Mouse (Mus musculus) left cerebral cortex, adult 11 months (tissue): ENCODE measurements around the gene Irf3.

ENCODE experiments used
- DNase-seq: peaks from one replicate; pipeline ENCODE4 v3.0.0; 2022; ENCODE audit warnings: low spot score

Gene Irf3

GRCm38 (mm10) chr7:44974383-44975116, 22.9 kb upstream of the Irf3 start, which contains the start of gene Cpt1c:
Cpt1c (minus strand) TSS chr7:44974851.
- DNase-seq = peak; percentile 86

DNA sequence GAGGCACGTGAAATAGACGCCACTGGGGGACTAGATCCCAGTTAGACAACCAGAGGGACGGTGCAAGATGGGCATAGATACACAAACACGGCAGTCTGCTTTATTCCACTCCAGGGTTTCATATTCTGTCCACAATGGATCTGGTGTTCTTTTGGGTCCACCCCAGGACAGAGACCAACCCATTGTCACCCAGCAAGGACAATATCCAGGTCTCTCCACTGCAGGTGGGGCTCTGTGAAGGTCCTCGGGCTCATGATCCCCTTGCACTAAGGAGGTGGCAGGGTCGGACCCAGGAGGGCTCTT, 22.4 kb upstream of the Irf3 start:
- no peak for DNase-seq

GRCm38 (mm10) chr7:44978300-44978699, 19.1 kb upstream of the Irf3 start:
- no peak for DNase-seq

DNA sequence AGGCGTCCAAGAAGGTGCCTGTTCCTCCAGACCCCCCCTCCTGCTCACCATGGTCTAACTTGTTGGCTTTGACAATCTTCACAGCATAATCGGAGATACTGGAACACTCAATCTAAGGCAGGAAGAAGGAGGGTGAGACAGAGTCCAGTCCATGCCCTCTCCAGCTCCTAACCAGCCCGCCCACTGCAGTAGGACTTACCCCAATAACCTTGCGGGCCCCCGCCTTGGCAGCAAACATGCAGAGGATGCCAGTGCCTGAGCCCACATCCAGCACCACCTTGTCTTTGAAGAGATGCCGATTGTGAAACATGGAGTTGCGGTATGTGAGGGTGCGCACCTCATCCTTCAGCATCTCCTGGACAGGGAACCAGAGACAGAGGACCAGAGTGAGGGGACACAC, 15.9 kb upstream of the Irf3 start:
- no peak for DNase-seq

- peak; percentile 62 for DNase-seq
Observed at GRCm38 (mm10) chr7:44983085-44983484, 14.4 kb upstream of the Irf3 start.

DNA sequence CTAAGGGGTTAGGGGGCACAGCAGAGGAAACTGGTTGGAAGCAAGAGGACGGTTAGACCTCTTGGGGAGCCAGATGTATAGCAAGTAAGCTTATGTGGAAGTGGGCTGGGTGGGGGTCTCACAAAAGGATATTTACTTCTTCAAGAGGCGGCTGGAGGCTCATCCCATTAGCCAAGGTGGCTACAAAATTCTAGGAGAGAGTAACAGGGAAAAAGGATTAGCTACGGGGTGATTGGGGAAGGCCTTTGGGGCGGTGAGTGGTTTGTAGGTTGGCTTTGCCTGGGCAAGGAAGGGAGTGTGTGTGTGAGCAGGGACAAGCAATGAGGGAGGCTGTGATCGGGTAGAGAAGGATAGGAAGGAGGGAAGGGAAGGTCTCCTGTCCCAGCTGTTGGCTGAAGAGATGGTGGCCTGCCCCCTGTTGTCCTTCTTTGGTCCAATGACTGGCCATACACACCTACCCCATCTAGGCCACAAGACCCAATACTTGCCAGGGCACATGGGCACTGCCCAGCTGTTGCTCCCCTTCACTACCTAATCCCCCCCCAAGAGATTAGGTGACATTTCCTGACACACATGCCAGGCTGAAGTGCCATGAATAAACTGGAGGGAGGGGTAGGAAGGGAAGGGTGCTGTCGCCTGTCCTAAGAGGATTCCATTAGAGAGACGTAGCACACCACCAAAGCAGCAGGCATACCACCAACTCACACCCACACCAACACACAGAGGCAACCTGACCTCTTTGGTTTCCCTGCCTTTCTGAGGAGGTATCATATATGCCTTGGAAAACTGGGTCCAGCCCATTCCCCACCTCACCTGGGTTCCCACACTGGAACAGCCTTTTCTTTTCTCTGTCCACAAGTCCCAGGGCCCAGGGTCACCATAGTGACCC, 13.3 kb upstream of the Irf3 start:
- DNase-seq = no peak

- no peak for DNase-seq
Observed at GRCm38 (mm10) chr7:44984833-44985164, 12.6 kb upstream of the Irf3 start.

- peak; percentile 58 for DNase-seq
Observed at GRCm38 (mm10) chr7:44985595-44986191, 11.8 kb upstream of the Irf3 start.

DNA sequence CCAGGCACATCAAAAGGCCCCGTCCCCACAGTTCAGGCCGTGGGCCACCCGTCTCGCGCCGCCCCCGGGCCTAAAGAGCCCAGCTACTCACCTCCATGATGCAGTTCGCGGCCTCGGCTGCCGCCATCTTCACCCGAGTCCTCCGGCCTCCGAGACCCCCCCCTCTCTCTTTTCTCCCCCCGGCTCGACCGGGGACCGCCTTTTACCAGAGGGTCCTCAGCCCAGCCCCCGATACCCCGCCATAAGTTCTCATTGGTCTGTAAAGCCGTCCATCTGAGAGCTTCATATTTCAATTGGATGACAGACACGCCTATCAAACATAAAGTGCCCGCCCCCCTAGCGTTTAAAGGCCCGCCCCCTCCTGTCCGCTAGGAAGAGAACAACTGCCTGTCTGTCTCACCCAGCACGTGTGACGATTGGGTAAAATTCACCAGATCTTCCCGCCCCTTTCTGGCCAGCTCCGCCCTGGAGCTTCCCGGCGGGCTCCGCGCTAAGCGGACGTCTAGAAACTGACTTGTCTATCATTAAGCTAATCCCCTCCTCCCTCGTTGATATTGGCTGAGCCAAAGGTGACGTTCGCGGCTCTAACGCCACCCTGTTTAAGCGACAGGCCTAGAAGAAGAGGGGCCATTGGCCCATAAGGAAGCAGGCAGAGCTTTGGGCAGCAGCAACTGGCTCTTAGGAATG, 11.1 kb upstream of the Irf3 start, which contains the start of gene Prmt1:
Prmt1 (minus strand) TSS at position 377 of the 687 bp plus-strand sequence.
- DNase-seq = peak; percentile 99

DNA sequence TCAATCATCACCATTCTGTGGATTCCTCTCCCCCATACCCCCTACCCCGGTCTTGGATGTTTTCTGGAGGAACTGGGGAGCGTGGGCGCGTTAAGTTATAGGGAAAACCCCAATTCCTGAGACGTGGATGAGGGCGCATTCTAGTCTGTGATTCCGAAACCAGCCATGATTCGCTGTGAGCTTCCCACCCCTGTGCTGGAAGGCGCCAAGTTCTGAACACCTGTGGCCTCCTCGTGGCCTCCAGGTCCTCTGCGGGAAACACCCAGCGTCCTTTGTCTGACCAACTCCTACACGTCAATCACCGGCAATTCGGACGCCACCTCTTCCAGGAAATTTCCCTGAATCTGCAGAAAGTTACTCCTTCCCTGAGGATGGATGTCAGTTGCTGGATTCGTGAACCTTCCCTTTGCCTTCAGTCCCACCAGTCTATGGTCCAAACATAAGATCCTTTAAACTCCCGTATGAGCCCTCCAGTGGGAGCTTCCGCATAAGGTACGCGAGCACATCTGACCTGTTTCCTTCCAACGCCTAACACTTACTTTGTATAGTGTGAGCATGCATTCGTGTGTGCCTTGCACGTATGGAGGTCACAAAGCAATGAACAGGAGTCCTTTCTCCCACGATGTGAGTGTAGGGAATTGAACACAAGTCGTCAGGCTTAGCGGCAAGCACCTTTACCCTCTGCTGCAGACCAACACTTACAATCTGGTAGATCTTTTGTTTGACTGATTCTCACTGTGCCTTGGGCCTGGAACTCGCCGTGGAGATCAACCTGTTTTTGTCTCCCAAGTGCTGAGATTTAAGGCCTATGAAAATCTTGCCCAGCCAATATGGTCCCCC, 10.3 kb upstream of the Irf3 start:
- DNase-seq = no peak

DNA sequence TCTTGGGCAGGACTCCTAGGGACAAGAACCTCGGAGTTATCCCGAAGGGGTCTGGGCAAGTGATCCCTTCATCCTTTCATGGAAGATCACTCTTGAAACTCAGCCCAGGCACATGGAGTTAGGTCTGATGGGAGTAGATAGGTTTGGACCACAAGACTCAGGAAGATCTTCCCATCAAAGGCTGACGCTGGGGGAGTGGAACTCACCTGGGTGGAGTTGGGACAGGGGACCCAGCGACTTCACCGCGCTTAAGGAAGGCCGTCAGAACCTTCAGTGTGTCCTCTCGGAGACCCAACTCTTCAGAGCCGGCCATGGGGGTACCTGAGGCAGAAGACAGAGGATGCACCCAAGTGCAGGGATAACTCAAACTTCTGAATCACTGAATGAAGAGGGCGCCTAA, 776 bp upstream of the Irf3 start:
- DNase-seq = no peak

DNA sequence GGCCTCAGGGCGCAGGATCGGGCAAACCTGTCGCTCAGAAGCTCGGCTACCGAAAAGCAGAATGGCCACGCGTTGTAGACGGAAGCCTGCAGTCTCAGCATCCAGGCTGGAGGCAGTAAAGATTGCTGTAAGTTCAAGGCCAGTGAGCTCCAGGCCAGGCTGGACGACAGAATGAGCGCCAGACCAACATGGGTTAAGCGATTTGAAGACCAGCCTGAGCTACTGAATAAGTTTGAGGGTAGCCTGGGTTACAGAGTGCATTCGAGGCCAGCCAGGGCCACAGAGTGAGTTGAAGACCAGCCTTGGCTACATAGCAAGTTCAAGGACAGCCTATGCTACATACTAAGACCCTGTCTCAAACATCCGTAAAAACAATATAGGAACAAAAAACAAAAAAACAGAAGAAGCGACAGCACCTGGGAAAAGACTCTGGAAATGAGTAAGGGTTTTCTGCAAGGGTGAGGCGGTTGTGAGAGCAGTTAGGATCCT, 536 bp downstream of the Irf3 start:
- no peak for DNase-seq

DNA sequence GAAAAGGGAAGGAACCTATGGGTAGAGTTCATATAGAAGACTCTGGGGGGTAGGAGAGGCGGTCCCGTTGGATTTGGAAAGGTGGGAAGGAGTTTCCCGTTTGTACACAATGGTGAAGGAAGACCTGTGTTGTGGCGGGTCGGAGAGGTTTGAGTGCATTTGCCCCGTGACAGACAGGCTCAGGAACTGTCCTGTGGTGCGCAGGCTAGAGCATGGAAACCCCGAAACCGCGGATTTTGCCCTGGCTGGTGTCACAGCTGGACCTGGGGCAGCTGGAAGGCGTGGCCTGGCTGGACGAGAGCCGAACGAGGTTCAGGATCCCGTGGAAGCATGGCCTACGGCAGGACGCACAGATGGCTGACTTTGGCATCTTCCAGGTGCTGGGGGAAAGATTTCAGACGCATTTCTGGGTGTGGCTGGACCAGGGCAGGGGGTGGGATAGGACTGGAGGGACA, 1.1 kb downstream of the Irf3 start, which contains the start of gene Bcl2l12:
Bcl2l12 (minus strand) TSS at position 212 of the 455 bp plus-strand sequence.
- DNase-seq = no peak

DNA sequence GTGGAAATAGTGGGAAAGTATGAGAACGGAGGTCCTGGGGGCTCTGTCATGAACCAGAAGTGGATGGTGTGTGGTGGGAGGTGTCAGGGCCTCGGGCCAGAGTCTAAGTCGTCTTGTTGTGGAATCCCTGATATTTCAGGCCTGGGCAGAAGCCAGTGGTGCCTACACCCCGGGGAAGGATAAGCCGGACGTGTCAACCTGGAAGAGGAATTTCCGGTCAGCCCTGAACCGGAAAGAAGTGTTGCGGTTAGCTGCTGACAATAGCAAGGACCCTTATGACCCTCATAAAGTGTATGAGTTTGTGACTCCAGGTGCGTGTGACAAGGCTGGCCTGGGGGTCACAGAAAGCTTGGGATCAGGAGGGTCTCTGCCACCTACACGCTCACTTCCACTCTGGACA, 2.3 kb downstream of the Irf3 start:
- no peak for DNase-seq

GRCm38 (mm10) chr7:45000539-45001114, 3.2 kb downstream of the Irf3 start:
- DNase-seq = no peak

- no peak for DNase-seq
Observed at GRCm38 (mm10) chr7:45002440-45002839, 5.0 kb downstream of the Irf3 start.

- no peak for DNase-seq
Observed at GRCm38 (mm10) chr7:45004546-45004945, 7.1 kb downstream of the Irf3 start.

DNA sequence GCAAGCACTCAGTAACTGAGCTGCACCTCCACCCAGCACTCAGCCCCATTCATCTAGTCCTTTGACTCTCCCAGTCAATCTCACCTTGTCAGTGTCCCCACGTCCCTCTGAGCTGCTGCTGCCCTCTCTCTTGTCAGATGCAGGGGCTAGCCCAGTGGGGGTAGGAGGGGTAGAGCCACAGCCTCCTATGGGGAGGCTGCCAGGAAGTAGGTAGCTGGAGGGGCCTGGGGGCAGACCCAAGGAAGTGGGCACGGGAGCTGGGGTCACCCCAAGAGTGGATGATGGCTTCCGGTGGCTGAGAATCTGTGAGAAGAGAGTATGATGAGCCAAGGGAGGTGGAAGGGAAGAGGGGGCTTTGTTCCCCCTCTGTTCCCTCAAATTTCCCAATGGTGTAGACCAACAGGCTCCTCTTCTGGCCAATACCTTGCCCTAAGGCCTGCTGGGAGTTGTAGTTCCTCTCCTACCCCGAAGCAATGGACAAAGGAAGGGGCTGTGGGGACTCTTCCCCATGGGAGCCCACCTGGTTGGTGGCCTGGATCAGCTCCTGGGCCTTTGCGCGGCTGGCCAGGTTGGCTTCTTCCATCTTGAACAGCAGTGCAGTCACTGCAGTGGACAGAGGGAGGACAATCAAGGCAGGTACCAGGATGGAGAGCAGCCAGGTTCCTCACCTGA, 8.0 kb downstream of the Irf3 start:
- no peak for DNase-seq

GRCm38 (mm10) chr7:45006503-45006902, 9.1 kb downstream of the Irf3 start:
- no peak for DNase-seq

- DNase-seq = no peak
Observed at GRCm38 (mm10) chr7:45007141-45007540, 9.7 kb downstream of the Irf3 start.
